Mouse (Mus musculus): ENCODE measurements around the gene Flrt1.
"Not testable (repeated sequence)": the region's sequence is repeated elsewhere in the genome, so short reads cannot be mapped to it uniquely, and the experiment has no call there.

The Flrt1 gene

DNA sequence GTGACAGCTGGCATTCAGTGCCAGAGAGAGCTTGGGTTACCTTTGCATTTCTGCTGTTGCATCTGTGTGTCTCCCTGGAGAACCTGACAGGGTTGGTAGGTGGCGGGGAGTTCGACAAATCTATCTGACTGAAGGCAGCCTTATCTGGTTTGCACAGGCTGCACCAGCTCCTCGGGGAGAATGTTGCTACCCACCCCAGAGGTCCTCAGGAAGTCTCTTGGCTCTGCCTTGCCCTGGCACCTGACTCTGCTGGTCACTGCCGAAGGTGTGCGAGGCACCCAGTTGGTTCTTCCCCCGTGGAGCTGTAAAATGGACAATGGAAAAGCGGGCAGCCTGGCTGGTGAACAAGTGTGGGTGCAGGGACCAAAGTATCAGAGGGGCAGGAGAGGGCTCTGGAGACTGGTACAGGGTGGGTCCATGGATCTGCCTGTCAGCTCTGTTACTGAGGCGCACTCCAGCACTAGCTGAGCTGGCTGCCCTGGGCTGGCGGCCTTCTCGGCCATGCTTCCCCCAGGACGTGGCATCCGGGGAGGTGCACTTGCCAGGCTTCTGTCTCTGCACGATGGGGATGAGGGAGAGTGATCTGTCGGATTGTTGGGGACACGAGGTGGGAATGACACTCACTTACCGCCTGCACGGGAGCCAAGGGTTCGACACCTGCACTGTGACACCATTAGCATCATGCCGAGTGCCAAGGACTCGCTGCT, 38.0 kb downstream of the Flrt1 start:
- DNase-seq = no peak

DNA sequence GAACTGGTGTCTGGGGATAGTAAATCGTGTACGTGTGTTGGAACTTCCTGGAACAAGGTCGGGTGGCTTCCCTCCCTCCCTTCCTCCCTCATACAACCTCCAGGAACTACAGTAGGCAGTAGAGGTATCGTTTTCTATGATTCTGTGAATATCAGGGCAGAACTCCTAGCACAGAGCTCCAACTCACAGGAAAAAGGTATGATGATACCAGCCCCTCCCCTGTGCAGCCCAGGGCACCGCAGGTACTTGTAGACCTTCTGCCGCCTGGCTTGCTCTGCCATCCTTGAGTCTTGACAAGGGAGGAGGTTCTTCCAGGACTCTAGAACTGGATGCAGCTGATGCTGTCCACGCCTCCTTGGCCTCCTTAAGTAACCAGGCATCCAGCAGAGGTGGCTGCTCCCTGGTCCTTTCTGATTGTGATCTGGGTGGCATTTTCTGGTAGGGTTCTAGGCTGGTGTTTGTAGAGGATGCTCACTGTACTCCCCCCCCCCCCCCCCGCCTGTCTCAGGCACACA, 38.6 kb downstream of the Flrt1 start:
- no peak for DNase-seq

DNA sequence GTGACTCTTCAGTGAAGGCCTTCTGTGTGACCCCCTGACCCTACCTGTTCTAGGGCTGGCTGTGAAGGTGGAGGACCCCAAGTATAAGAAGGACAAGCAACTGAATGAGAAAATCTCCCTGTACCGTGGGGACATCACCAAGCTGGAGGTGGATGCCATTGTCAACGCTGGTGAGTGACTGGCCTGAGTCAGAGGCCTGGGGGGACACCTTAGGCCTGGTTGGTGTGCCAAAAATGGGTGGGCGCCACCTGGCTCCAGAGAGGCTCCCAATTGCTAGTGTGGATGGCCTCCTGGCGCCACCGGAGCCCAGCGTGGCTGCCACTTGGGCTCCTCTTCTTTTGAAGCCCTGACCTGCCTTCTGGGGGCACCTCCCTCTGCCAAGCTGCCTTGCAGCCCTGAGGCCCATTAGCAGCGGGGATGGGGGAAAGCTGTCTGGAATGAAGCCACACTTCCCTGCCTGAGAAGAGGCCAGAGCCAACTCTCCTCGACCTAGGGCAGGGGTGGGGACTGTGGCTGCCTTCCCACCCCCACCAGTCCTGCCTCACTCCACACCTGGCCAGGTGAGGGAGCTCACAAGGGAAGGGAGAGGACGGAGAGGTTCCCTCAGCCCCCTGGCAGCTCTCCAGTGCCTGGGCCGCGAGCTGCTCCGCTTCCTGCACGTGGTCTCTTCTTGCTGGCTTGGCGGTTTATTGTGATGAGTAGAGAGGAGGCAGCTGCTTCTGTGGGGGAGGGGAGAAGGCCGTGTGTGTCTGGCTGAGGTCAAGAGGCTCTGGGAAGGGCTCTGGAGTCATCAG, 39.3 kb downstream of the Flrt1 start:
- DNase-seq = no peak

DNA sequence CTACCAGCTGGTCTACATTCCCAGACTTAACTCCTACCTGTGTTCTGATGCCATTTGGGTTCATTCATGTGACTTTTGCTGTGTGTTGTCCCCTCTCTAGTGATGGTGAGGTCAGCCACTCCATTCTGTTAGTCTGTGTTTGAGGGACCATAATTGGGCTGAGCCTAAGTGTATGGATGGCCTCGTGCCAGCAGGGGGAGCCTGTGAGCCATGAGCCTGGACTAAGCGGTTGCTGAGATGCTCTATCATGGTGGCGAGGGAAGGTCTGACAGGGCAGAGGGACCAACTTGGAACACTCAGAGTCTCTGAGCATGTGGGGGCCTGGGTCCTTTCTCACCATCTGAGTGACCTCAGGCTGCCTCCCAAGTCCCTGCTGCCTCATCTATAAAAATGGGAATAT, 41.0 kb downstream of the Flrt1 start:
- DNase-seq = peak; percentile 87

DNA sequence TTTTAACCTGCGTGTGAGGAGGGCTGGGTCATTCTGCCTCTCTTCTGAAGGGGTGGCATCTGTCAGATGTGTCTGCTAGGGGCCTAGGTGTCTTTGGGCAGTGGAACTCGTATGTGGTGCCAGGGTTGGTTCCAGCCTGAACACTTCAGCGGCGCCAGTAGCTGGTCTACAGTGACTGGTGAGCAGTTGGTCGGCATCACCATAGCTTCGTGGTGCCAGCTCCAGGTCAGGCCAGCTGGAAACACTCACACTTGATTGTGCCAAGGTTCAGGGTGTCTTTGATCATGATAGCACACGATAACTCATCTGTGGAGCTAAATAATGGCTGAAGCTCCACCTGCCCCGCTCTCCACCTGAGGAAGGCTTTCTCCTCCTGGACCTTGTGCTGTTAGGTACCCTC, 42.6 kb downstream of the Flrt1 start:
- no peak for DNase-seq

DNA sequence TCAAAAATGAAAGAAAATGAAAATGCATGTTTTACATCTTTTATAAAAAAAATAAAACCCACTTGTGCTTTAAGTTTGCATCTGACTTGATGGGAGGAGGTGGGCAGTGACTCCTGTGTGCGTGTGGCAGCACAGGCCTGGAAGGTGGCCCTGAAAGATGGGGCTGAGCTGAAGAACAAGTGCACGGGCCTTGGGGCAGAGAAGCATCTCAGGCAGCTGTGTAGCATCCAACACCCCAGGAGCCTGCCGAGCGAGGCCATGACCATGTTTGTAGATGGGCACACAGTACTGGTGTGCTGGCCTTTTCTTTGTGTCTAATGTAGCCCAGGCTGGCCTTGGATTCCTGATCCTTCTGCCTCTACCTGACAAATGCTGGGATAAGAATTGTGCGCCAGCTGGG, 43.4 kb downstream of the Flrt1 start:
- no peak for DNase-seq

DNA sequence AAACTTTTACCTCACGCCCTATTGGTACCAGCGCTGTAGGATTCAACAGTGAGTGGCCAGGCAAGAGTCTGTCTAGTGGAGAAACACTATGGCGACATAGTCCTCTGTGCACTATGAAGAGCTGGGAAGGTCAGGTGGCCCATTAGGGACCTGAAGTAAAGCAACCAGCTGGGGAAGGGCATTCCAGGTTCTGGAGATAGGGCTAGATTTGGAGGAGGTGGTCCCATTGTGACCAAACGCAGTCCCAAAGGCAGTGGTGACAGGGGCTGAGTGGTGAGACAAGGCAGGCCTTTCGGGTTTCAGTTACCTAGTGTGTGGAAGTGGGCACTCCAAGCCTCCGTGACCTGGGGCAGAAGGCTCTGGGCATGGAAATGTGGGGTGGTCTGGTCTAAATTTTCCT, 47.0 kb downstream of the Flrt1 start:
- DNase-seq = no peak

DNA sequence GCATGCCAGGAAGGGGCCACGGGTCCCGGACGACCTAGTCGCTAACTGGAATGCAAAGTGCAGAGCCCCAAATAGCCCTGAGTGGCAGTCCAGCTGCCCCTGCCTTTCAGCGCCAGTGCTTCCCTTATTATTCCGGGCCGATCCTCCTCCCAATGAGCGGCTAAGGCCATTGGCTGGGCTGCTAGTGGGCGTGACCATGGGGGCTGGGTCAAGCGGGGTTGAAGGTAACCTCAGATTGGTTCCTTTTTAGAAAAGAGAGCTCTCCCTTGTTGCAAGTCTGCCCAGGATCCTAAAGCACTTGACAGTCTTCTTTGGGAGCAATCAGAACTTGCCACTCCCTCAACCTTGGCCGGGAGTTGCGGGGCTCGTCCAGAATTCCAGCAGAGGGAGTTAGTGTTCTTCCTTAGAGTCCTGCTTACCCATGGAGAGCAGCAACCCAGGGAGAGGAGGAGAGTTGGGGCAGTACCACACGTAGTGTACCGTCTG, 47.8 kb downstream of the Flrt1 start:
- peak; percentile 91 for DNase-seq

DNA sequence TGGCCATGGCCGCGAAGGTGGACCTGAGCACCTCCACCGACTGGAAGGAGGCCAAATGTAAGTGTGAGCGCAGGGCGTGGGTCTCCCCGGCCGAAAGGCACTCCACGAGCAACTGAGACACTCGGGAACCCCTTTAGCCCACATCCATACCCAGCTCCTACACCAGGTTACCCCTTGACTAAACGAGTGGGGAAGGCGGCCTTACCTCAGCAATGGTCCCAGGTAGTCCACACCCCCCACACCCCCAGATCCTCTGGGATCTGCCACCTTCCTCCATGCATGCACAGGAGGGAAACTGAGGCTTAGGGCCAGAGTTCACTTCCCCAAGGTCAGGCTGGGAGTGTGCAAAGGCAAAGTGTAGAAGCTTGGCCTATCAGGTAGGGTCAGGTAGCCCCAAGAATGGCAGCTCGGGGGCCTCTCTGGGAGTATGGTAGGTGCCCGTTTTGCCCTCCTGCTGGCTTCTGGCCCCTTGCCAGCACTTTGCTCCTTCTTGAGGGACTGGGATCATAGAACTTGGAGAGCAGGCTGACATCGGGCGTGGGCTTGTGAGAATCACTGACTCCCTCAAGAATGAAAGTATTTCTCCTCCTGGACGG, 48.3 kb downstream of the Flrt1 start:
- DNase-seq = no peak

DNA sequence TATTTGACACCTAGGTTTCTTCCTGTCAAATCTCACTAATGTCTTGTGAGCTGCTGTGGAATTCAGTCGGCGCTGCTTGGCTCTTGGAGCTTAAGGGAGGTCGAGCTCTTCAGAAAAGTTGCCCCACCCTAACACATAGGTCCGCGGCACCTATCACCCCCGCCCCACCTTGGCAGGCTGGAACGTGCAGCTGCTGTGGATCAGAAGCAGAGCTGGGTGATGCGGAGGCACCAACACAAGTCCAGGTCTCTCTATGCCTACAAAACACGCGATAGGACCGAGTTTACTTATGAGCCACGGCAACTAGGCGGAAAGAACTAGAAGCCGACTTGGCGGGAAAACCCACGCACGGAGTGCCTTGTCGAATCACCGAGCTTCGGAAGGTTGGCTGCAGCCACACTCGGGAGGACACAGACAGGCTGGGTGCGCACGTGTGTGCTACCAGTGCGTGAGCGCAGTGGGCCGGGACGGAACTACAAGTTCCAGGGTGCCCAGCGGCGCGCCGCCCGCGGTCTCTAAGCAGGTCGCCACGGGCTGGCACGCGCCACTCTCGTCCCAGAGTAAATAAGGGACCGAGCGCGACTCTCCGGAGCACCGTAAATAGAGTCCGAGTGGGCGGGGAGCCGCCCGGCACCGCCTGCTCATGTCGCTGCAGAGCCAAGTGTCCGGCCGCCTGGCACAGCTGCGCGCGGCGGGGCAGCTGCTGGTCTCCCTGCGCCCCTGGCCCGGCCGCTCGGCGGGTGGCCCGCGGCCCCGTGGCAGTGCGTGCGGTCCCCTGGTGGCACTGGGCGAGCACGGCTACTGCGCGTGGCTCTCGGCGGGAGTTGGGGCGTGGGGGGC, 49.1 kb downstream of the Flrt1 start, which contains the start of gene Macrod1:
Macrod1 (plus strand) TSS at position 563 of the 840 bp plus-strand sequence.
- peak; percentile 90 for DNase-seq

DNA sequence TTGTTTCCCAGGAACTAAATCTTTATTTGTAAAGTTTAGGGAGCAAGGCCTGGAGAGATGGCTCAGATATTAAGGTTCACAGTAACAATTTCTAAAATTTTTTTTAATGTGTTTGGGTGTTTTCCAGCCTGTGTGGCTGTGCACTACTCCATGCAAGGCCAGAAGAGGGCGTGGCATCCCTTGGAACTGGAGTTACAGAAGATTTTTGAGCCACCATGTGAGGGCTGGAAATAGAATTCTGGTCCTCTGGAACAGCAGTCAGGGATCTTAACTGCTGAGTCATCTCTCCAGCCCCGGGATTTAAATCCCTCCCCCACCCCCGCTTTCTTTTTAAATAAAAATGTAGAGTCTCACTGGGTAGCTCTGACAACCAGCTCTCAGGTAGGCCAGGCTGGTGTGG, 50.4 kb downstream of the Flrt1 start:
- DNase-seq = peak; percentile 41

DNA sequence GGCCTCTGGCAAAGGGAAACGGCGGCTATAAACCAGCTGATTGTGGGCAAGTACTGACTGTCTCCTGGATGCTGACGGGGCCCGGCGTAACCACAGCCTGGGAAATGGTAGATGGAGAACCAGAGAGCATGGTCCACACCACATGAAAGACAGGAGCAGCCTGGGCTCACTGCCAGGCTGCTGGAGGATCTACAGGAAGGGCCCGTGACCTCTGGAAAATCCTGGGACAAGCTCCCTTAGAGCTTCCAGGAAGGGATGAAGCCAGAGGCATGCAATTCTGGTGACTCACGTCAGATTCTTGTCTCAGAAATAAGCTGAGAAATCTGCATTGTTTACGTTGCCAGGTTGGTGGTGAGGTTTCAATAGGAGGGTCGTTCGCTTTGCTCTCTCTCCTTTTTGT, 50.8 kb downstream of the Flrt1 start:
- no peak for DNase-seq

DNA sequence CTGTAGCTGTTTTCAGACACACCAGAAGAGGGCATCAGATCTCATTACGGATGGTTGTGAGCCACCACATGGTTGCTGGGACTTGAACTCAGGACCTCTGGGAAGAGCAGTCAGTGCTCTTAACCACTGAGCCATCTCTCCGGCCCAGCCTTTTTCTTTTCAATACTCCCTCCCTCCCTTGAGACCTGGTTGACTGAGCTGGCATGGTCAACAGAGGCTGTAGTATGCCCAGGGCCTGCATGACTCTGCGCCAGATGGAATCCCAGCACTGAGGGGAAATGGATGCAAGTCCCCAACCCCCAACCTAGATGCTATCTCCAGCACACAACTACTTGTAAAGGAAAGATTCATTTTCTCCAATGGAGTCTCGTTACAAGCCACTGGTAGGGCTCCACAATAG, 52.1 kb downstream of the Flrt1 start:
- not testable (repeated sequence) for DNase-seq

DNA sequence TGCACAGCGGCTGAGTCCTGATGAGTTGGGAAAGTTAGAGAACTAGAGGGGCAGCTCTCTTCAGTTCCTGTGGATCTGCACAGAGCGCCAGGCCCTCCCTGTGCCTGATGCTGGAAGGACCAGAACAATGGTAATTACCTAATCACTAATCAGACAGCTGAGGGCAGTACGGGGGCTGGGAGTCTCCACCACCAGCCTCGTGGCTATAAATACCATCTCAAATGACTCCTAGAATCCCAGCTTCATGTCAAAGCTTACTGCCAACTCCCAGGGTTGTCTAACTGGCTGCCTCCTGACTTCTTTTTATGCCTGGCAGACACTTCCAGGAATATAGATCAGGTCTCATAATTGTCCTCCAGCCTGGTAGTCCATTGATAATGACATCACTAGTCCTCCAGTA, 60.8 kb downstream of the Flrt1 start:
- no peak for DNase-seq

DNA sequence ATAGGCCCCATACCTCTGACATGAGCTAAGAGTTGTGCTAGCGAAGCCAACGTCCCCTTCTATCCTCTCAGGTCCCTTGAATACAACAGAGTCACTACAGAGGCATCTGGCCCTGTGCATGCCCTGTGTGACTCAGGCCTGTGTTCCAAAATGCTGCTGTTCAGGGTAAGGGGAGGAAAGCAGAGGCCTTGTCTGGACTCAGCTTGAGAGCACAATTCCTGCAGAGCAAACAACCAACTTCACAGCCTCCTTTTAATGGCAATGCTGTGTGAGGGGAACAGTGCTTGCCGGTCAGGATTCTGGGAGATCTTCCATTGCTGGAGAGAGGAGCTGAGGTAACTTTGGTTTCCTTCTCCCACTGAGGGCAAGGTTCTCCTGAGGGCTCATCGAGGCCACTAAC, 61.2 kb downstream of the Flrt1 start:
- DNase-seq = no peak
